Mouse (Mus musculus) C2C12 (cell line): ENCODE measurements at regions not wholly inside any gene's neighbourhood (a gene's known extent, or its start where the extent isn't known, plus 50 kb on each side); places are given as distances from the start of the nearest gene placed in this dataset.

Source experiments
- CEBPB ChIP-seq: IDR thresholded peaks from one replicate; pipeline ENCODE4 v1.6.1; 2011; ENCODE audit warnings: low read depth, mild to moderate bottlenecking, control low read depth, moderate library complexity
- CTCF ChIP-seq: IDR thresholded peaks from one replicate; pipeline ENCODE4 v1.5.1; 2011; ENCODE audit not compliant: control insufficient read depth, insufficient read depth, insufficient read length
- FOSL1 ChIP-seq: IDR thresholded peaks from one replicate; pipeline ENCODE4 v1.8.0; 2011; ENCODE audit warnings: mild to moderate bottlenecking, low read length; ENCODE audit not compliant: poor library complexity, insufficient read depth, severe bottlenecking
- MAX ChIP-seq: IDR thresholded peaks from one replicate; pipeline ENCODE4 v1.6.1; 2011; ENCODE audit warnings: mild to moderate bottlenecking, control low read depth
- MYOD1 ChIP-seq: IDR thresholded peaks from one replicate; pipeline ENCODE4 v1.6.1; 2011; ENCODE audit warnings: low read depth; ENCODE audit not compliant: control insufficient read depth, insufficient read length
- MYOG ChIP-seq: IDR thresholded peaks from one replicate; pipeline ENCODE4 v1.6.1; 2011; ENCODE audit not compliant: control insufficient read depth, insufficient read length; ENCODE audit errors: extremely low read depth
- USF1 ChIP-seq: IDR thresholded peaks from one replicate; pipeline ENCODE4 v1.6.1; 2011; ENCODE audit warnings: low read depth, mild to moderate bottlenecking, control low read depth, moderate library complexity

DNA sequence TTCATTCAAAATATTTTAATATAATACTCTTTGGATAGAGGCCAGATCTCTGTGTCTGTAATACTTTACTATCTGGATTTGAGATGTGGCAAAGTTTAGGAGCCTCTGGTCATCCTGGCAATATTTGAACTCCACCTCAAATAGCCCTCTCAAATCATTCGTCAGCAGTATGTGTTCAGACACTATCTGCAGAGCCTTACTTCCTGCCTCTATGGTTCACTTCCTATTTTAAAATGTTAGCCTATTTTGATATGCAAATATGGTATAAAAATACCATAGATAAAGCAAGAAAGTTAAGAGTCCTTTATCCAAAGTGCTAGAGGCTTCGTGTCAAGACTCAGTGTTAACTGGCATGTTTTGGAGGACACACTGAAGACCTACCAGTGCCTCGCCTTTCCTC is 334.6 kb downstream of the Sv2b start:
- no peak for TF ChIP-seq MAX
- no peak for TF ChIP-seq CTCF
- no peak for TF ChIP-seq USF1
- no peak for TF ChIP-seq MYOD1
- no peak for TF ChIP-seq FOSL1
- no peak for TF ChIP-seq MYOG
- no peak for TF ChIP-seq CEBPB
